ENCODE assay signal across 9 mouse cellular contexts in genomic region chr4:134483696-134484095, GRCm38 (mm10). TPM values are rescaled to one million over a fixed set of nuclear protein-coding genes. Genes with fewer than 3 reads are reported as not detected.
A peak's percentile ranks its signal among the peaks of the same experiment; 100 is the strongest.
DNase-seq lines count a peak whose midpoint lies in the region; ATAC-seq and TF ChIP-seq lines count a peak whose summit lies in the region.
"Had no signal": no experiment of that assay in that cellular context is flagged by ENCODE, and none has a peak within 500 bp of the region (broad histone marks: within the 10 kb centered on the region; RNA-seq: fewer than 3 reads in every experiment).

No protein-coding gene starts in this region.

- H3K27ac ChIP-seq in forebrain, embryonic 16.5 days (ENCODE audit: low read length), result no peak overlapping the region
- no peak overlapping the region for H3K27ac ChIP-seq in forebrain, embryonic 13.5 days
- H3K27ac ChIP-seq in layer of hippocampus, adult 2 months, result peak overlapping the region; percentile 98

- no peak for ATAC-seq in forebrain, embryonic 16.5 days
- no peak for ATAC-seq in forebrain, embryonic 13.5 days

- DNase-seq in layer of hippocampus, adult 2 months (ENCODE audit: low spot score in 2 of 2), result peak; percentile 65 to 85
- no peak for DNase-seq in layer of hippocampus, adult 9-10 months (ENCODE audit: low spot score)
- DNase-seq in brain, adult 2 months (ENCODE audit: low read depth, low spot score), result peak; percentile 98
- DNase-seq in kidney, postnatal 25 days, result peak; percentile 61 to 69
- no peak for DNase-seq in testis, postnatal 14 days (ENCODE audit: low spot score)
- DNase-seq in thymus, postnatal 25 days, result no peak
- DNase-seq: embryo, embryonic 11 days had no signal

- no peaks in the 10 kb centered on the region for H3K9me3 ChIP-seq in forebrain, embryonic 16.5 days (ENCODE audit: control insufficient read depth, low read length)
- no peaks in the 10 kb centered on the region for H3K9me3 ChIP-seq in forebrain, embryonic 13.5 days (replicated peaks)

- 0 out of 2 replicates have a peak overlapping the region, but pooled peaks have one; percentile 27 for H3K9ac ChIP-seq in forebrain, embryonic 16.5 days (replicated peaks; ENCODE audit: low read depth, low read length)
- H3K9ac ChIP-seq in forebrain, embryonic 13.5 days, result no peak overlapping the region

- H3K36me3 ChIP-seq in forebrain, embryonic 16.5 days (ENCODE audit: control insufficient read depth, insufficient read depth), result no peaks in the 10 kb centered on the region
- H3K36me3 ChIP-seq in forebrain, embryonic 13.5 days (ENCODE audit: poor library complexity, severe bottlenecking), result no peaks in the 10 kb centered on the region

- 45% methylated on average over 6 of the region's 6 CpGs for WGBS in forebrain, embryonic 16.5 days
- 50% methylated on average over 6 of the region's 6 CpGs for WGBS in forebrain, embryonic 13.5 days

- no peaks in the 10 kb centered on the region for H3K4me1 ChIP-seq in forebrain, embryonic 16.5 days (replicated peaks; ENCODE audit: control insufficient read depth, insufficient read depth, low read length)
- peaks cover 2% of the 10 kb centered on the region; the same call in 1 of the 2 replicates for H3K4me1 ChIP-seq in forebrain, embryonic 13.5 days

- H3K4me3 ChIP-seq in forebrain, embryonic 16.5 days (replicated peaks; ENCODE audit: low read length), result no peak overlapping the region
- no peak overlapping the region for H3K4me3 ChIP-seq in forebrain, embryonic 13.5 days
- H3K4me3 ChIP-seq in layer of hippocampus, adult 2 months, result 0 out of 2 replicates have a peak overlapping the region, but pooled peaks have one; percentile 27

- TF ChIP-seq CTCF in layer of hippocampus, adult 2 months (conservative IDR thresholded peaks at IDR 0.05), result no peak

- no peak overlapping the region for H3K4me2 ChIP-seq in forebrain, embryonic 16.5 days (ENCODE audit: low read length)
- no peak overlapping the region for H3K4me2 ChIP-seq in forebrain, embryonic 13.5 days

- 0 out of 2 replicates have a peak, but pooled peaks cover 2% of the 10 kb centered on the region for H3K27me3 ChIP-seq in forebrain, embryonic 16.5 days (replicated peaks; ENCODE audit: control insufficient read depth, insufficient read depth, low read length)
- peaks cover 3% of the 10 kb centered on the region; the same call in 1 of the 2 replicates for H3K27me3 ChIP-seq in forebrain, embryonic 13.5 days

RNA-seq across cellular contexts. Expression of gene Paqr7, which starts 12.8 kb away (rescaled TPM):
- 14.4 and 14.7 TPM in 2 replicates for polyA plus RNA-seq in forebrain, embryonic 16.5 days (2015; fragmentation: Nextera tagmentation; extraction: Ambion mirVana)
- 5.5 and 6.0 TPM in 2 replicates for polyA plus RNA-seq in forebrain, embryonic 13.5 days (2015; fragmentation: Nextera tagmentation; extraction: Ambion mirVana)
- 10 to 100 TPM; 60.2 to 64.7 TPM for total RNA-seq in layer of hippocampus, adult 2 months (2021)

RNA-seq across cellular contexts. Expression of gene Stmn1, which starts 15.6 kb away (rescaled TPM):
- polyA plus RNA-seq in forebrain, embryonic 16.5 days (2015; fragmentation: Nextera tagmentation; extraction: Ambion mirVana), result 7,901 and 8,250 TPM in 2 replicates
- polyA plus RNA-seq in forebrain, embryonic 13.5 days (2015; fragmentation: Nextera tagmentation; extraction: Ambion mirVana), result 6,579 and 6,954 TPM in 2 replicates
- 100 to 1,000 TPM; 362 to 369 TPM for total RNA-seq in layer of hippocampus, adult 2 months (2021)

RNA-seq across cellular contexts. Expression of gene Aunip, which starts 27.1 kb away (rescaled TPM):
- polyA plus RNA-seq in forebrain, embryonic 16.5 days (2015; fragmentation: Nextera tagmentation; extraction: Ambion mirVana), result 4.2 and 4.4 TPM in 2 replicates
- 10.6 and 11.9 TPM in 2 replicates for polyA plus RNA-seq in forebrain, embryonic 13.5 days (2015; fragmentation: Nextera tagmentation; extraction: Ambion mirVana)
- under 1 TPM; 0.56 to 0.67 TPM for total RNA-seq in layer of hippocampus, adult 2 months (2021)

RNA-seq across cellular contexts. Expression of gene Mtfr1l, which starts 51.5 kb away (rescaled TPM):
- 166 and 180 TPM in 2 replicates for polyA plus RNA-seq in forebrain, embryonic 16.5 days (2015; fragmentation: Nextera tagmentation; extraction: Ambion mirVana)
- polyA plus RNA-seq in forebrain, embryonic 13.5 days (2015; fragmentation: Nextera tagmentation; extraction: Ambion mirVana), result 132 and 139 TPM in 2 replicates
- 10 to 100 TPM; 69.3 to 72.5 TPM for total RNA-seq in layer of hippocampus, adult 2 months (2021)

Comparison
In these comparisons a context has a peak if more than half of its experiments do, and no peak if none do; other contexts are left out.
1. DNase-seq: peak in layer of hippocampus, adult 2 months (2 of 2), brain, adult 2 months (single experiment) and kidney, postnatal 25 days (2 of 2); none in layer of hippocampus, adult 9-10 months (single experiment), testis, postnatal 14 days (single experiment) and thymus, postnatal 25 days (single experiment).